8 mouse cellular contexts compared by ENCODE assay signal in genomic region chr8:87660916-87661910, GRCm38 (mm10).
DNase-seq lines count a peak whose midpoint lies in the region; ATAC-seq and TF ChIP-seq lines count a peak whose summit lies in the region.

No protein-coding gene starts in this region.

- no peak for ATAC-seq in heart, embryonic 15.5 days (replicated peaks; ENCODE audit: insufficient number of reproducible peaks, insufficient read depth, low FRiP score, low read depth)
- no peak for ATAC-seq in midbrain, embryonic 11.5 days (ENCODE audit: low FRiP score)
- no peak for ATAC-seq in cerebellum, adult (ENCODE audit: insufficient number of reproducible peaks, low FRiP score, low TSS enrichment)

- H3K27ac ChIP-seq in heart, embryonic 15.5 days: no peak overlapping the region
- peak overlapping the region; percentile 7; the same call in 1 of the 2 replicates for H3K27ac ChIP-seq in ES-E14 (ENCODE audit: insufficient read depth, low read depth, low read length, poor library complexity, severe bottlenecking)
- no peak overlapping the region for H3K27ac ChIP-seq in midbrain, embryonic 11.5 days (ENCODE audit: low read depth, low read length)

- in situ Hi-C loops in ES-E14 (cut with MboI; ENCODE audit: low sequenced_read_pairs in 2 of 2, unreplicated experiment in 2 of 2): no loop called here

- H3K4me2 ChIP-seq in heart, embryonic 15.5 days: peak overlapping the region; percentile 49
- H3K4me2 ChIP-seq in midbrain, embryonic 11.5 days: peak overlapping the region; percentile 37

- no peaks in the 10 kb centered on the region for H3K36me3 ChIP-seq in heart, embryonic 15.5 days
- peaks cover 1% of the 10 kb centered on the region; the same call in 1 of the 2 replicates for H3K36me3 ChIP-seq in ES-E14 (ENCODE audit: control insufficient read depth, insufficient read depth, low read length, poor library complexity, severe bottlenecking)
- H3K36me3 ChIP-seq in midbrain, embryonic 11.5 days (ENCODE audit: control insufficient read depth, insufficient read depth, low read length): no peaks in the 10 kb centered on the region

- H3K9ac ChIP-seq in heart, embryonic 15.5 days: no peak overlapping the region
- peak overlapping the region; percentile 18 for H3K9ac ChIP-seq in ES-E14 (ENCODE audit: insufficient read depth, low read depth, low read length, poor library complexity, severe bottlenecking)
- no peak overlapping the region; the same call in 1 of the 2 replicates for H3K9ac ChIP-seq in midbrain, embryonic 11.5 days (ENCODE audit: low read length)

- no peaks in the 10 kb centered on the region for H3K9me3 ChIP-seq in heart, embryonic 15.5 days (replicated peaks)
- no peaks in the 10 kb centered on the region for H3K9me3 ChIP-seq in ES-E14 (ENCODE audit: control insufficient read depth, insufficient read depth, low read depth, low read length)
- no peaks in the 10 kb centered on the region for H3K9me3 ChIP-seq in midbrain, embryonic 11.5 days (ENCODE audit: control insufficient read depth, low read length)

- DNase-seq in heart, adult 8-10 months (ENCODE audit: low spot score): no peak
- DNase-seq in ES-E14 (ENCODE audit: low read depth, low spot score): no peak
- peak; percentile 53 for DNase-seq in forelimb bud, embryonic 11.5 days (ENCODE audit: low read depth, low spot score)
- DNase-seq in midbrain, embryonic 11.5 days (ENCODE audit: low spot score, missing footprints): peak; percentile 94
- DNase-seq in layer of hippocampus, postnatal 14 days (ENCODE audit: low spot score in 2 of 2): no peak
- no peak for DNase-seq in urinary bladder, postnatal 10 days (ENCODE audit: low spot score)

- peaks cover 41% of the 10 kb centered on the region for H3K4me1 ChIP-seq in heart, embryonic 15.5 days (replicated peaks)
- H3K4me1 ChIP-seq in ES-E14 (ENCODE audit: control insufficient read depth in 2 of 2, insufficient read depth in 2 of 2, low read length in 2 of 2, poor library complexity in 1 of 2): peaks cover 0 to 12% of the 10 kb centered on the region in 2 experiments; a peak in 1 of 4 replicates
- H3K4me1 ChIP-seq in midbrain, embryonic 11.5 days (ENCODE audit: control insufficient read depth, insufficient read depth, low read length): peaks cover 44% of the 10 kb centered on the region

- H3K4me3 ChIP-seq in heart, embryonic 15.5 days: peak overlapping the region; percentile 26
- peak overlapping the region; percentile 7 to 35; a peak in 3 of 4 replicates for H3K4me3 ChIP-seq in ES-E14 (ENCODE audit: insufficient read depth in 1 of 2, low read depth in 1 of 2, low read length in 2 of 2, poor library complexity in 1 of 2, severe bottlenecking in 1 of 2)
- no peak overlapping the region for H3K4me3 ChIP-seq in midbrain, embryonic 11.5 days (ENCODE audit: low read depth, low read length)

- H3K27me3 ChIP-seq in heart, embryonic 15.5 days: peaks cover 57% of the 10 kb centered on the region
- H3K27me3 ChIP-seq in midbrain, embryonic 11.5 days (ENCODE audit: control insufficient read depth, insufficient read depth, low read length): peaks cover 18% of the 10 kb centered on the region

- WGBS in heart, embryonic 15.5 days: 19% methylated on average over 34 of the region's 34 CpGs
- WGBS in midbrain, embryonic 11.5 days: 6% methylated on average over 34 of the region's 34 CpGs

TF ChIP-seq in ES-E14, 5 proteins besides CTCF, POLR2A, EP300 and RAD21:
- TF ChIP-seq ZC3H11A (IDR thresholded peaks at IDR 0.05; ENCODE audit: borderline replicate concordance, low read depth, low read length): no peak
- no peak for TF ChIP-seq ZNF384 (IDR thresholded peaks at IDR 0.05; ENCODE audit: low read depth, low read length)
- no peak for TF ChIP-seq MAFK (IDR thresholded peaks at IDR 0.05; ENCODE audit: insufficient read depth, low read depth, low read length)
- TF ChIP-seq HCFC1 (IDR thresholded peaks at IDR 0.05; ENCODE audit: borderline replicate concordance, insufficient read depth, low read length): no peak
- no peak for TF ChIP-seq CHD2 (IDR thresholded peaks at IDR 0.05; ENCODE audit: low read depth, low read length)
TF ChIP-seq in ES-E14: peak in this region for 0.

Comparison
In these comparisons a context has a peak if more than half of its experiments do, and no peak if none do; other contexts are left out.
1. DNase-seq: peak in forelimb bud, embryonic 11.5 days (single experiment) and midbrain, embryonic 11.5 days (single experiment); none in heart, adult 8-10 months (single experiment), ES-E14 (single experiment), layer of hippocampus, postnatal 14 days (0 of 2) and urinary bladder, postnatal 10 days (single experiment).